ENCODE assay signal across 9 mouse cellular contexts in genomic region chr7:63851841-63852533, GRCm38 (mm10).
A peak's percentile ranks its signal among the peaks of the same experiment; 100 is the strongest.
DNase-seq lines count a peak whose midpoint lies in the region; ATAC-seq and TF ChIP-seq lines count a peak whose summit lies in the region.
"Had no signal": no experiment of that assay in that cellular context is flagged by ENCODE, and none has a peak within 500 bp of the region (broad histone marks: within the 10 kb centered on the region; RNA-seq: fewer than 3 reads in every experiment).

No protein-coding gene starts in this region.

- no peak overlapping the region for H3K4me2 ChIP-seq in liver, embryonic 11.5 days
- H3K4me2 ChIP-seq: heart, embryonic 15.5 days had no signal

- no peak for TF ChIP-seq POLR2A in small intestine, adult 2 months (IDR thresholded peaks at IDR 0.05; ENCODE audit: low read depth, low read length)

- ATAC-seq in liver, embryonic 11.5 days (replicated peaks; ENCODE audit: low FRiP score): no peak

- H3K4me3 ChIP-seq in liver, embryonic 11.5 days (ENCODE audit: low read depth, low read length): no peak overlapping the region
- H3K4me3 ChIP-seq in small intestine, adult 2 months (ENCODE audit: low read depth, low read length): no peak overlapping the region
- H3K4me3 ChIP-seq: heart, embryonic 15.5 days had no signal

- peak; percentile 37; the same call in 1 of the 2 replicates for TF ChIP-seq CTCF in small intestine, adult 2 months (IDR thresholded peaks at IDR 0.05; ENCODE audit: extremely low read depth, insufficient read length, insufficient replicate concordance, low read depth, low read length)

- 50% methylated on average over 7 of the region's 7 CpGs for WGBS in liver, embryonic 11.5 days
- WGBS in small intestine, adult 2 months: 21% methylated on average over 7 of the region's 7 CpGs

- no peak overlapping the region for H3K27ac ChIP-seq in liver, embryonic 11.5 days (ENCODE audit: low read depth, low read length)
- H3K27ac ChIP-seq in small intestine, adult 2 months (ENCODE audit: insufficient read depth, low read depth, low read length): no peak overlapping the region
- H3K27ac ChIP-seq: heart, embryonic 15.5 days had no signal

- DNase-seq in liver, embryonic 11.5 days (ENCODE audit: low spot score): peak; percentile 15
- no peak for DNase-seq in liver
- peak; percentile 82 for DNase-seq in adrenal gland, postnatal 14 days
- peak; percentile 46 for DNase-seq in fat pad, adult 2 months (ENCODE audit: extremely low read depth, low read depth, low spot score)
- peak; percentile 55 to 56 for DNase-seq in left cerebral cortex, adult 18-20 months (ENCODE audit: low spot score in 2 of 2)
- DNase-seq in spleen, postnatal 10 days (ENCODE audit: low spot score in 2 of 2): no peak
- no peak for DNase-seq in frontal cortex, postnatal 14 days (ENCODE audit: low spot score in 2 of 2)

- H3K4me1 ChIP-seq in liver, embryonic 11.5 days (replicated peaks; ENCODE audit: control insufficient read depth, insufficient read depth, low read length): no peaks in the 10 kb centered on the region
- peaks cover 5% of the 10 kb centered on the region; the same call in 1 of the 2 replicates for H3K4me1 ChIP-seq in small intestine, adult 2 months (ENCODE audit: control insufficient read depth, insufficient read depth, insufficient read length, low read length)
- H3K4me1 ChIP-seq: heart, embryonic 15.5 days had no signal

- no peaks in the 10 kb centered on the region for H3K36me3 ChIP-seq in liver, embryonic 11.5 days (ENCODE audit: control insufficient read depth, insufficient read depth, low read length)
- no peaks in the 10 kb centered on the region for H3K36me3 ChIP-seq in small intestine, adult 2 months (ENCODE audit: control insufficient read depth, insufficient read depth, low read length)
- H3K36me3 ChIP-seq: heart, embryonic 15.5 days had no signal

- H3K9ac ChIP-seq in liver, embryonic 11.5 days (ENCODE audit: low read depth, low read length): no peak overlapping the region
- H3K9ac ChIP-seq: heart, embryonic 15.5 days had no signal

- H3K27me3 ChIP-seq in liver, embryonic 11.5 days (replicated peaks; ENCODE audit: control insufficient read depth, insufficient read depth, low read length): no peaks in the 10 kb centered on the region
- H3K27me3 ChIP-seq in small intestine, adult 2 months (ENCODE audit: control insufficient read depth, insufficient read depth, low read length): no peaks in the 10 kb centered on the region
- H3K27me3 ChIP-seq: heart, embryonic 15.5 days had no signal

- H3K9me3 ChIP-seq in liver, embryonic 11.5 days (ENCODE audit: control insufficient read depth, low read length): no peaks in the 10 kb centered on the region
- H3K9me3 ChIP-seq: heart, embryonic 15.5 days had no signal

Comparison
In these comparisons a context has a peak if more than half of its experiments do, and no peak if none do; other contexts are left out.
1. DNase-seq: peak in liver, embryonic 11.5 days (single experiment), adrenal gland, postnatal 14 days (single experiment), fat pad, adult 2 months (single experiment) and left cerebral cortex, adult 18-20 months (2 of 2); none in liver (single experiment), spleen, postnatal 10 days (0 of 2) and frontal cortex, postnatal 14 days (0 of 2).